Mouse (Mus musculus) ES-E14 (cell line): ENCODE measurements around the gene Ell. TPM values are rescaled to one million over a fixed set of nuclear protein-coding genes. Genes with fewer than 3 reads are reported as not detected.

Experiments used
- DNase-seq: peaks from one replicate; pipeline ENCODE4 v3.0.0-alpha.2; 2013; ENCODE audit warnings: low read depth, low spot score
- H3K27ac ChIP-seq: 2 replicates; pipeline ENCODE4 v1.5.1; 2012; ENCODE audit warnings: low read depth, mild to moderate bottlenecking, low read length, moderate library complexity, mixed read lengths; ENCODE audit not compliant: poor library complexity, insufficient read depth, severe bottlenecking
- H3K36me3 ChIP-seq: 2 replicates; pipeline ENCODE4 v1.6.1; 2012; ENCODE audit warnings: mild to moderate bottlenecking, low read length, moderate library complexity, mixed read lengths; ENCODE audit not compliant: control insufficient read depth, poor library complexity, insufficient read depth, severe bottlenecking
- H3K4me1 ChIP-seq, 2 experiments: fragments of 150-350 bp in 1 of 2; sonication (generic) in 1 of 2; 2 replicates each; pipeline ENCODE4 v1.6.1; 2012; ENCODE audit warnings: low read length in 2 of 2, mild to moderate bottlenecking in 1 of 2, mixed read lengths in 1 of 2; ENCODE audit not compliant: control insufficient read depth in 2 of 2, insufficient read depth in 2 of 2, poor library complexity in 1 of 2
- H3K4me3 ChIP-seq, 2 experiments: fragments of 150-350 bp in 1 of 2; sonication (generic) in 1 of 2; 2 replicates each; pipeline ENCODE4 v1.5.1; 2012; ENCODE audit warnings: low read length in 2 of 2, low read depth in 1 of 2, mild to moderate bottlenecking in 1 of 2, mixed read lengths in 1 of 2; ENCODE audit not compliant: insufficient read depth in 1 of 2, poor library complexity in 1 of 2, severe bottlenecking in 1 of 2
- H3K9ac ChIP-seq: 2 replicates; pipeline ENCODE4 v1.6.1; 2012; ENCODE audit warnings: low read depth, mild to moderate bottlenecking, low read length, mixed read lengths; ENCODE audit not compliant: poor library complexity, insufficient read depth, severe bottlenecking
- H3K9me3 ChIP-seq: fragments of 150-350 bp; sonication (generic); 2 replicates; pipeline ENCODE4 v1.6.1; 2012; ENCODE audit warnings: low read depth, mild to moderate bottlenecking, low read length; ENCODE audit not compliant: control insufficient read depth, insufficient read depth
- CHD2 ChIP-seq: IDR thresholded peaks from 2 replicates; pipeline ENCODE4 v1.6.1; 2014; ENCODE audit warnings: mild to moderate bottlenecking, low read depth, low read length, inconsistent platforms
- HCFC1 ChIP-seq: IDR thresholded peaks from 2 replicates; pipeline ENCODE4 v1.6.1; 2012; ENCODE audit warnings: low read length, inconsistent platforms, borderline replicate concordance; ENCODE audit not compliant: insufficient read depth
- MAFK ChIP-seq: IDR thresholded peaks from 2 replicates; pipeline ENCODE4 v1.6.1; 2014; ENCODE audit warnings: mild to moderate bottlenecking, low read depth, low read length, inconsistent platforms; ENCODE audit not compliant: insufficient read depth
- ZC3H11A ChIP-seq: IDR thresholded peaks from 2 replicates; pipeline ENCODE4 v1.6.1; 2012; ENCODE audit warnings: low read depth, mild to moderate bottlenecking, inconsistent platforms, low read length, borderline replicate concordance
- ZNF384 ChIP-seq: IDR thresholded peaks from 2 replicates; pipeline ENCODE4 v1.6.1; 2012; ENCODE audit warnings: low read depth, low read length, inconsistent platforms
- in situ Hi-C, 2 experiments: fragments of 600-800 bp; cut with MboI; formaldehyde crosslinking; loops; one replicate each; pipeline ENCODE4 v1.15.1; 2025; ENCODE audit warnings: low sequenced_read_pairs in 2 of 2, inconsistent platforms in 1 of 2; ENCODE audit not compliant: unreplicated experiment in 2 of 2
- total RNA-seq: library from RNA; depleted of rRNA; stranded (reverse); fragments of 300-350 nt; gene quantifications from 2 replicates; pipeline ENCODE4 v1.2.3, GENCODE M21; 2012; rRNA removed

Ell gene
- total RNA-seq = 15.8 and 16.1 TPM in 2 replicates

GRCm38 (mm10) chr8:70539077-70539813, at the start of gene Ell:
TSS of gene Ell (plus strand) at chr8:70539457.
- DNase-seq = peak; percentile 99
- peak within 1 kb of the TSS; percentile 91 for H3K9ac ChIP-seq
- in situ Hi-C loops = no loop called here
- peaks cover 12% of the 10 kb centered on the region for H3K36me3 ChIP-seq
- H3K27ac ChIP-seq = peak within 1 kb of the TSS; percentile 79
- 0 out of 4 replicates have a peak, but pooled peaks cover 0 to 2% of the 10 kb centered on the region in 2 experiments for H3K4me1 ChIP-seq
- TF ChIP-seq ZNF384 (no peak), CHD2 (peak; percentile 96), MAFK (no peak), HCFC1 (no peak), ZC3H11A (no peak)
- H3K9me3 ChIP-seq = no peaks in the 10 kb centered on the region
- peak within 1 kb of the TSS; percentile 76 to 85 for H3K4me3 ChIP-seq

GRCm38 (mm10) chr8:70489576-70489975, 49.7 kb upstream of the Ell start:
- Histone ChIP-seq H3K36me3 (no peaks in the 10 kb centered on the region), H3K9ac (no peak overlapping the region), H3K4me3 (peak overlapping the region; percentile 6 to 29; a peak in 3 of 4 replicates), H3K4me1 (peaks cover 7 to 35% of the 10 kb centered on the region in 2 experiments; a peak in 2 of 4 replicates), H3K9me3 (no peaks in the 10 kb centered on the region), H3K27ac (no peak overlapping the region)
- DNase-seq = no peak
- TF ChIP-seq ZC3H11A = no peak
- no peak for TF ChIP-seq MAFK
- no peak for TF ChIP-seq CHD2
- no peak for TF ChIP-seq HCFC1
- TF ChIP-seq ZNF384 = no peak
- in situ Hi-C loops = no loop called here

GRCm38 (mm10) chr8:70490061-70490879, 49.0 kb upstream of the Ell start:
- Histone ChIP-seq H3K4me3 (no peak overlapping the region), H3K4me1 (peaks cover 7 to 38% of the 10 kb centered on the region in 2 experiments; a peak in 2 of 4 replicates), H3K9ac (no peak overlapping the region), H3K9me3 (no peaks in the 10 kb centered on the region), H3K36me3 (no peaks in the 10 kb centered on the region), H3K27ac (no peak overlapping the region)
- in situ Hi-C loops = no loop called here
- TF ChIP-seq CHD2 = no peak
- no peak for TF ChIP-seq MAFK
- no peak for TF ChIP-seq ZC3H11A
- no peak for TF ChIP-seq HCFC1
- no peak for TF ChIP-seq ZNF384
- no peak for DNase-seq

- Histone ChIP-seq H3K9ac (no peak overlapping the region), H3K27ac (no peak overlapping the region)
- no peak for DNase-seq
Measured at GRCm38 (mm10) chr8:70490880-70491495, 48.3 kb upstream of the Ell start.

More at GRCm38 (mm10) chr8:70490880-70491495, 48.3 kb upstream of the Ell start:
- Histone ChIP-seq H3K4me3 (no peak overlapping the region), H3K9me3 (no peaks in the 10 kb centered on the region), H3K4me1 (peaks cover 7 to 39% of the 10 kb centered on the region in 2 experiments; a peak in 2 of 4 replicates), H3K36me3 (no peaks in the 10 kb centered on the region)
- TF ChIP-seq ZC3H11A (no peak), CHD2 (no peak), ZNF384 (no peak), MAFK (no peak), HCFC1 (no peak)
- in situ Hi-C loops = no loop called here
